In the genomic region with DNA sequence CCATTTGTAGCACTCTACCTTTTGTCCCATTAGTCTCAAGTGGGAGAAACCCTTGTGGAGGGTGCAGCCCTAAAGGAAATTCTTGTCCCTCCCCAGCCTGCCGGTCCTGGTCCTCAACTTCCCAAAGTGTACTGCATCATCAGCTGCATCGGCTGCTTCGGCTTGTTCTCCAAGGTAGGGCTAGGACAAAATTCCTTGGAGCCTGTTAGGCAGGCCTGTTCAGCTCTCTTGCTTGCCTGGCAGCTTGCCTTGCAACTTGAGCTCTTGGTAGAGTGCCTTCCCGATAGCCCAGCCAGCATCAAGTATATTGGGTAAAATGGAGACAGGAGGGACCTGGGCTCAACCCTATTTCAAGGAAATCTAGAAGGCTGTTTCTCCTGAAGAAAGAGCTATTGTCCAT, we compare ENCODE assay signal across 28 mouse cellular contexts. TPM values are rescaled to one million over a fixed set of nuclear protein-coding genes. Genes with fewer than 3 reads are reported as not detected.
DNase-seq lines count a peak whose midpoint lies in the region; ATAC-seq and TF ChIP-seq lines count a peak whose summit lies in the region.
"Had no signal": no experiment of that assay in that cellular context is flagged by ENCODE, and none has a peak within 500 bp of the region (broad histone marks: within the 10 kb centered on the region; RNA-seq: fewer than 3 reads in every experiment).

No protein-coding gene starts in this region.

- no peak overlapping the region for H3K27ac ChIP-seq in gastrocnemius, adult 2 months
- peak overlapping the region; percentile 31; the same call in 1 of the 2 replicates for H3K27ac ChIP-seq in stomach, postnatal 0 days (replicated peaks)
- H3K27ac ChIP-seq: embryonic facial prominence, embryonic 13.5 days; heart, adult 2 months; hindbrain, embryonic 13.5 days; liver, embryonic 15.5 days; midbrain, embryonic 12.5 days; neural tube, embryonic 13.5 days had no signal

- H3K9me3 ChIP-seq in stomach, postnatal 0 days (ENCODE audit: control insufficient read depth, low read length): no peaks in the 10 kb centered on the region
- H3K9me3 ChIP-seq: embryonic facial prominence, embryonic 13.5 days; heart, embryonic 12.5 days; hindbrain, embryonic 13.5 days; liver, embryonic 15.5 days; megakaryocyte, embryonic 14.5 days; midbrain, embryonic 12.5 days; neural tube, embryonic 13.5 days had no signal

- TF ChIP-seq EP300 in stomach, postnatal 0 days (optimal IDR thresholded peaks at IDR 0.05): peak; percentile 64

- no peak overlapping the region for H3K4me3 ChIP-seq in gastrocnemius, adult 2 months
- H3K4me3 ChIP-seq in stomach, postnatal 0 days (ENCODE audit: low read depth, low read length): no peak overlapping the region
- H3K4me3 ChIP-seq: embryonic facial prominence, embryonic 13.5 days; erythroblast, embryonic 14.5 days; heart, adult 2 months; heart, embryonic 12.5 days; hindbrain, embryonic 13.5 days; liver, embryonic 15.5 days; midbrain, embryonic 12.5 days; neural tube, embryonic 13.5 days had no signal

- no peaks in the 10 kb centered on the region for H3K27me3 ChIP-seq in stomach, postnatal 0 days (ENCODE audit: control insufficient read depth, insufficient read depth, low read length)
- H3K27me3 ChIP-seq: embryonic facial prominence, embryonic 13.5 days; heart, embryonic 12.5 days; hindbrain, embryonic 13.5 days; liver, embryonic 15.5 days; megakaryocyte, embryonic 14.5 days; midbrain, embryonic 12.5 days; neural tube, embryonic 13.5 days had no signal

- no peak for TF ChIP-seq CTCF in gastrocnemius, adult 2 months (IDR thresholded peaks at IDR 0.05)
- TF ChIP-seq CTCF in stomach, postnatal 0 days (IDR thresholded peaks at IDR 0.05; ENCODE audit: low read depth): no peak

- no peak for ATAC-seq in stomach, postnatal 0 days (ENCODE audit: low FRiP score, low TSS enrichment)
- ATAC-seq: forebrain, embryonic 16.5 days; inflammation-experienced regulatory T-cells, adult 6 months had no signal

- H3K4me1 ChIP-seq in stomach, postnatal 0 days (replicated peaks; ENCODE audit: control insufficient read depth, insufficient read depth): peaks cover 3% of the 10 kb centered on the region; the same call in 1 of the 2 replicates
- H3K4me1 ChIP-seq: embryonic facial prominence, embryonic 13.5 days; hindbrain, embryonic 13.5 days; midbrain, embryonic 12.5 days; neural tube, embryonic 13.5 days had no signal

- no peaks in the 10 kb centered on the region for H3K36me3 ChIP-seq in stomach, postnatal 0 days (ENCODE audit: control insufficient read depth, insufficient read depth, low read length)
- H3K36me3 ChIP-seq: embryonic facial prominence, embryonic 13.5 days; heart, embryonic 12.5 days; hindbrain, embryonic 13.5 days; midbrain, embryonic 12.5 days; neural tube, embryonic 13.5 days had no signal

- intact Hi-C loops in gastrocnemius, adult 2 months (cut with DNase I): no loop called here
- intact Hi-C loops in gastrocnemius, postnatal 14 days (cut with DNase I; ENCODE audit: low total_unique reads): no loop called here

- H3K9ac ChIP-seq in stomach, postnatal 0 days (ENCODE audit: low read length): no peak overlapping the region
- H3K9ac ChIP-seq: embryonic facial prominence, embryonic 13.5 days; heart, embryonic 12.5 days; hindbrain, embryonic 13.5 days; liver, embryonic 15.5 days; midbrain, embryonic 12.5 days; neural tube, embryonic 13.5 days had no signal

- no peak overlapping the region for H3K4me2 ChIP-seq in stomach, postnatal 0 days (replicated peaks; ENCODE audit: low read depth)
- H3K4me2 ChIP-seq: embryonic facial prominence, embryonic 13.5 days; heart, embryonic 12.5 days; hindbrain, embryonic 13.5 days; liver, embryonic 15.5 days; midbrain, embryonic 12.5 days; neural tube, embryonic 13.5 days had no signal

- DNase-seq in gastrocnemius, adult 2 months: peak; percentile 46
- no peak for DNase-seq in gastrocnemius, postnatal 14 days
- peak; percentile 62 for DNase-seq in adipocyte (ENCODE audit: low spot score)
- peak; percentile 45 for DNase-seq in lung, postnatal 10 days
- no peak for DNase-seq in stomach, postnatal 0 days (ENCODE audit: low spot score)
- DNase-seq in right cerebral cortex, postnatal 10 days (ENCODE audit: low spot score in 2 of 2): no peak
- DNase-seq in ovary, adult 18-20 months (ENCODE audit: low spot score): no peak
- DNase-seq: adrenal gland, postnatal 25 days; cerebellum, adult 11-12 months; cerebellum, adult 9-11 months; embryo, embryonic 11 days; gastrocnemius, postnatal 25 days; heart, adult 2 months; heart, postnatal 4 days; kidney, adult 11 months; kidney, postnatal 25 days; liver; thymus, postnatal 4 days had no signal

- 87% methylated on average over 4 of the region's 4 CpGs for WGBS in stomach, postnatal 0 days

RNA-seq across cellular contexts. Expression of a gene that starts 8.0 kb away (rescaled TPM):
- total RNA-seq in gastrocnemius, adult 2 months (2021): under 1 TPM in 1 of 2 experiments, not detected in 1; 0.08 TPM
- total RNA-seq in gastrocnemius, postnatal 14 days (2021): under 1 TPM; 0.09 to 0.10 TPM
- polyA plus RNA-seq in stomach, postnatal 0 days (2015; fragmentation: Nextera tagmentation; extraction: Ambion mirVana): 27.7 and 31.4 TPM in 2 replicates

RNA-seq across cellular contexts. Expression of a gene that starts 57.4 kb away (rescaled TPM):
- total RNA-seq in gastrocnemius, adult 2 months (2021): 100 to 1,000 TPM in 1 of 2 experiments, 10 to 100 TPM in 1; 94.2 to 101 TPM
- 10 to 100 TPM; 60.9 to 69.0 TPM for total RNA-seq in gastrocnemius, postnatal 14 days (2021)
- 89.1 and 90.2 TPM in 2 replicates for polyA plus RNA-seq in stomach, postnatal 0 days (2015; fragmentation: Nextera tagmentation; extraction: Ambion mirVana)
- polyA plus RNA-seq: erythroblast, embryonic 14.5 days had no signal

RNA-seq across cellular contexts. Expression of a gene that starts 57.4 kb away (rescaled TPM):
- total RNA-seq in gastrocnemius, adult 2 months (2021): 10 to 100 TPM; 24.8 to 27.0 TPM
- 10 to 100 TPM; 14.7 to 16.1 TPM for total RNA-seq in gastrocnemius, postnatal 14 days (2021)
- 68.9 and 69.3 TPM in 2 replicates for polyA plus RNA-seq in stomach, postnatal 0 days (2015; fragmentation: Nextera tagmentation; extraction: Ambion mirVana)

Comparison
In these comparisons a context has a peak if more than half of its experiments do, and no peak if none do; other contexts are left out.
1. DNase-seq: peak in gastrocnemius, adult 2 months (single experiment), adipocyte (single experiment) and lung, postnatal 10 days (single experiment); none in gastrocnemius, postnatal 14 days (single experiment), stomach, postnatal 0 days (single experiment), right cerebral cortex, postnatal 10 days (0 of 2) and ovary, adult 18-20 months (single experiment).